Mouse (Mus musculus): ENCODE measurements at regions not wholly inside any gene's neighbourhood (a gene's known extent, or its start where the extent isn't known, plus 50 kb on each side); places are given as distances from the start of the nearest gene placed in this dataset.
"Not testable (repeated sequence)": the region's sequence is repeated elsewhere in the genome, so short reads cannot be mapped to it uniquely, and the experiment has no call there.

DNA sequence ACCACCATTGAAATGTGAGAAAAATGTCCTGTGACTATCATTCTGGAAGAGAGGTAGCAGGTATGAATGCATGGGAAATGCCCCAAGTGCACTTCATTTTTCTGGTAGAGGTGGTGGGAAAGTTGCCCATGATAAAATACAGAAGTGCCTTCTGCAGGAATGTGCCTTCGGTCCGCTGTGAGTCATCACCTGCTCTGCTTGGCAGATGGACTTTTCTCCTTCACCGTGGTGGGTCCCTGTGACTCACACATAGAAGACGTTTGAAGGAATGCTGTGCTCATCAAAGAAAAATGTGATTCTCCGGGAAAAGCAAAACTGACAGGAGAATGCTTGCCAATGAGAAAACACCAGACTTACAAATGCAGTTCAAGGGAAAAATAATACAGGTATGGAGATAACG is 126.8 kb downstream of the Tnfsf18 start:
- DNase-seq (ENCODE audit: low read depth in 1 of 2, low spot score in 2 of 2), result no peak

DNA sequence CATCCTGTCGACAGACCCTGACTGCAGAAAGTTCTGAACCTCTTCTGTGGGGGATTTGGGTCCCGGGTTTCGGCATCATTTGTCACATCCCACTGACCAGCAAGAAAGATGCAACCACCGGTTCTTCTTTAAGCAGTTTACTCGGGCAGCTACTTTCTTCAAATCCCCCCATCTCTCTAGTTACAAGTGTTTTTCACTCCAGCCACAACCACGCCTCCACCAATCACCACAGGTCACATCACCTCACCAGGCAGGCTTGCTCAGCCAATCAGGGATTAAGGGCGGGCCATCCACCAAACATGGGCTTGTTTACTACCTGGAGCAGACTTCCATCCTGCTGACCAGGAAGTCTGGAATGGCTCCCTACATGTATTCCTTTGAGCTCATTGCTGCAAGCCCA is 119.6 kb downstream of the Tnfsf18 start:
- not testable (repeated sequence) for DNase-seq (ENCODE audit: low read depth in 1 of 2, low spot score in 2 of 2)

DNA sequence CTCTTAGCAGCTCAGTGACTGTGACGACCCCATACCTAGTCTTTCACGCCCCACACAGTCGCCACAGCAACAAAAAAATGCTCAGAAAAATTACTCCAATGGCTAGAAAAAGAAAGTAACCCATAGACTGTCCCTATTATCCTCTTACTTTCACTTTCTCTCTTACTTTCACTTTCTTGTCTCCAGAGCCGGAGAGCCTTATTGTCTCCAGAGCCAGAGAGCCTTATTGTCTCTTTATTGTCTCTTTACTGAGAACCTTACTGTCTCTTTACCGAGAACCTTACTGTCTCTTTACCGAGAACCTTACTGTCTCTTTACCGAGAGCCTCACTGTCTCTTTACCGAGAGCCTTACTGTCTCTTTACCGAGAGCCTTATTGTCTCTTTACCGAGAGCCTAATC is 119.2 kb downstream of the Tnfsf18 start:
- DNase-seq (ENCODE audit: low read depth in 1 of 2, low spot score in 2 of 2), result not testable (repeated sequence)

DNA sequence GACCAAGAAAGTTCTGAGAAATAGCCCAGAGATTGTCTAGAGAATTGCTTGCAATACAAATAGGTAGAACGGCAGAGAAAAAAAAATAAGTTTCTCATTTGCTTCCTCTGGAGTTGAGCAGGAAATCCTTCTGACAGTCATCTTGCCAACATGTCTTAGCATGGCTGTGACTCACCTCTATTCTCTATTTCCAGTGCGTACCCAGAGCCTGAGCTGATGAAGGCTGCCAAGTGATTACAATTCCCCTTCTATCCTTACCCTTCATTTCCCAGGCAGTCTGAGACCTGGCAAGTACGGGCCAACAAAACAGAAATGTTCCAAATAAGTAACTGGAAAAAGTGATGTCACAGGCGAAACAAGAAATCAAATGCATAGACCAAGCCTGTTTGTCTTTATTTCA is 113.0 kb downstream of the Tnfsf18 start:
- no peak for DNase-seq (ENCODE audit: low read depth in 1 of 2, low spot score in 2 of 2)

DNA sequence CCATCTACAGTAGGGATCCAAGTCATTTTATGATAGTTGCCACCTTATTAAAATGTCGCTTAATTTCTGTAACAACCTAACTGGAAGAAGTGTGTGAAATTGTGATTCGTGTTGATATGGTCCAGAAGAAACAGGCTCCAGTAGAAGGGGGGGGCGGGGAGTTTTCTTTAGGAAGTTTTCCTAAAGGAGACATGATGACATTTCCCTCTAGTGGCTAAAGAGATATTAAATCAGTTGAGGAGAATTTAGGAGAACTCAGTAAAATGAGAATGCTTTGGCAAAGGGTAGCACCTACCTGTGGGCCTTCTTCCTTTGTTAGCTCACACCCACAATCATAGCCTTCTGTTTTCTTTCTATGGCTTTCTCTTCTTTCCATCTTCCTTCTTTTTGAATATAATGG is 107.7 kb downstream of the Tnfsf18 start:
- no peak for DNase-seq (ENCODE audit: low read depth in 1 of 2, low spot score in 2 of 2)

DNA sequence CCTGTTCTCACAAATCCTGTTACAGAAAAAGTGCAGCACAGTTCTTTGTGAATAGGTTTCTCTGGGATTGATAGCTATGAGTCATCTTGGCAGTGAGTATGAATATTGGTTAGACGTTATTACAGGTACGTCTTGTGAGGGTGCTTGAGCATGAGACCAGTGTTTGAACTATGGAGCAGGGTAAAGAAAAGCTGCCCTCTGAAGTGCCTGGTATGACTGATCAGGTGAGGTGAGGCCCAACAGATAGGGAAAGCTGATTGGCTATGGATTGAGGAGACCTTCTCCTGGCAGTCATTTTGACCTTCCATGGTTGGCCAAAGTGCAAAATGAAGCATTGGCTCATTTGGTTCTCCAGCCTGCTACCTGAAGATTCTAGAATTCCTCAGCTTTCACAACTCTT is 106.7 kb downstream of the Tnfsf18 start:
- DNase-seq (ENCODE audit: low read depth in 1 of 2, low spot score in 2 of 2), result no peak

DNA sequence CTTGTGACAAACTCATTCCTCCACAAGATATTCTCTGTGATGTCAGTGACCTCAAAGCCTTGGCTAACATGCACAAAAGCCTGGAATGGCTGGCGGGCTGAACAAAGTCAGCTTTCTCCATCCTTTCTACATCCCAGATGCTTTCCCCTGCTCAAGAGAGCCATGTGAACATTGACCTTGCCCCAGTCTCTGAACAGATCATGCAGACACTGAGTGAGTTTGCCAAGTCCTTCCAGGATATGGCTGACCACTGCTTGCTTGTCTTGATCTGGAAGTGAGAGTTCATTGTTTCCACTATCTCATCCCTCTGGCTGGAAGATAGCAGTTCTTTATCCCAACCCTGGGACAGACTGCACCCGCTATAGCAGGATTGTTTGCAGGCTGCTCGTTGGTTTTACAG is 103.7 kb downstream of the Tnfsf18 start:
- no peak for DNase-seq (ENCODE audit: low read depth in 1 of 2, low spot score in 2 of 2)

DNA sequence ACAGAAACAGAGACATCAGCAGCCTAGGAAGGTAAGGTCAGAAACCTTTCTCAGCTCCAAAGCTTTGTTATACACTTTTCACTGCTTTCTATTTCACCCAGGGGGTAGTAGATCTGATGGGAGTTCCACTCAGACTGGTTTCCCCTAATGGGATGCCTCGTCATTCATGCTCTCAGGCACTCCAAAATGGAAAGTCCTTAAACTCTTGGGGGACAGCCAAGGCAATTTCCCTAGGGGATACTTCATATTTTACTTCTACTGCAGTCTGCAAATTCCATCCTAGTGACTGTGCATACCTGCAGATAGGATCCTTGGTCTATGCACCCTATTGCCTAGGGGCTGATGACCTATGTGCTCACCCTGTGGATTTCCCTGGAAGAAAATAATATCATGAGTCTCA is 82.1 kb downstream of the Tnfsf18 start:
- no peak for DNase-seq (ENCODE audit: low read depth in 1 of 2, low spot score in 2 of 2)

DNA sequence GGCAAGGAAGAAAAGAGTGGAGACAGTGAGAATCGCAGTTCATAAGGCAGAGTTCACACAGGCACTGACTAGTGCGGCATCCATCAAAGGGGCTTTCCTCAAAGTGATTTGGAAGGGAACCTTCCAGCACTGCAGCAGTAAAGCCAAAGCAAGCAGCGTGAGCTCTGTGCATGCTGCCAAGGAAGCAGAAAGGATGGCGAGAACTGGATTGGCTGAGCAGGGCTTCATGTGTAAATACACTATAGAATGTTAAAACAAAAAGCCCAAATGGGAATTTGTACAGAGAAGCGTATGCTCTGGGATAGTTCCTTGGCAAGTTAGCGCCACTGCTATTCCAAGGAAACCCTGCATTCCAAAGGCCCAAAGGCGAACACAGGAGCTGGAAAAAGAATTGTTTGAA is 81.5 kb downstream of the Tnfsf18 start:
- DNase-seq (ENCODE audit: low read depth in 1 of 2, low spot score in 2 of 2), result no peak

DNA sequence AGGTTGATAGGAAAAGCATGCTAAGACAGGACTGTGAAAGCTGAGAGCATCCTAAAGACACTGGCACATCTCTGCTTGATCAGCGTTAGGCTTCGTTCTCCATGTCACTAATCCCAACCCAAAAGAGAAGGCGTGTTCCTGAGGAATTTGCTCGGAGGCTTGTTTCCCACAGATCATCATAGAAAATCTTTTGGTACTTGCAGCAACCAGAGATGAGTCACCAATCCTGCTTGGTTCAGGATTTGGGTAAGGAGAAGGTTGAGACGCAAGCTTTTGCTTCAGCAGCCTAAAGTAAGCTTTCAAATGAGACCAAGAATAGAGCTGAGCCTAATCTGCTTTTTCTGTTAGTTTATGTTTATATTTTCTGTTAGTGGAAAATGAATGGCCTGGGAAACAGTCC is 80.7 kb downstream of the Tnfsf18 start:
- DNase-seq (ENCODE audit: low read depth in 1 of 2, low spot score in 2 of 2), result no peak

DNA sequence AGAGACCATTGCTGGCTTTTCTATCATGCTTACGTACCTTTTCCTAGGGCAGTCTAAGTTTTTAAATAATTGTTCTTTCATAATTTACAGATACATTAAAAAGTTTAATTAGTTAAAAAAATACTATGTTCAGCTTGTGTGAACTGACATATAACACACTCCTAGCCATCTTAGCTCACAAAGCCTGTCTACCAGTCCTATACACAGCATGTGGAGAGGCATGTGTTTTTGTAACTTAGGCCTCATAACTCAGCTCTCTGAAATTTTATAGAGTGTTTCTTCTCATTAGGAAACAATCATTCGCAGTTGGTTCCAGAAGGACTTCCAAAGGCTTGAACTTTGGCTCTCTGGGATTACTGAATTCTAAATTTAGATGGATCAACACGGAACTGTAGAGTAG is 76.3 kb downstream of the Tnfsf18 start:
- DNase-seq (ENCODE audit: low read depth in 1 of 2, low spot score in 2 of 2), result no peak

DNA sequence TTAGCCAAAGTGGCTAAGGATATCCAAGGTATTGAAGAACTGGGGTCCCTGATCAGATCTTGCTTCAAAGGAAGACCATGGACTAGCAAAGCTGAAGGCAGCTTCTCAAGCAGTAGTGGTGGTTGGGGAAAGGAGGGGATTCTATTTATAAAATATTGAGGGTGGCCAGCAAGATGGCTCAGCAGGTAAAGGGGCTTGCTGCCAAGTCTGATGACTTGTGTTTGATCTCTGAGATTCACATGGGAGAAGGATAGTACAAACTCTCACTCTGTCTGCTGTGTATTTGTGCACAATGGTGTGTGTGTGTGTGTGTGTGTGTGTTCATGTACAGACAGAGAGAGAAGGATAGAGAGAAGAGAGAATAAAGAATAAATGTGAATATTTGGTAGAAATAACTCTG is 73.4 kb downstream of the Tnfsf18 start:
- DNase-seq (ENCODE audit: low read depth in 1 of 2, low spot score in 2 of 2), result no peak

DNA sequence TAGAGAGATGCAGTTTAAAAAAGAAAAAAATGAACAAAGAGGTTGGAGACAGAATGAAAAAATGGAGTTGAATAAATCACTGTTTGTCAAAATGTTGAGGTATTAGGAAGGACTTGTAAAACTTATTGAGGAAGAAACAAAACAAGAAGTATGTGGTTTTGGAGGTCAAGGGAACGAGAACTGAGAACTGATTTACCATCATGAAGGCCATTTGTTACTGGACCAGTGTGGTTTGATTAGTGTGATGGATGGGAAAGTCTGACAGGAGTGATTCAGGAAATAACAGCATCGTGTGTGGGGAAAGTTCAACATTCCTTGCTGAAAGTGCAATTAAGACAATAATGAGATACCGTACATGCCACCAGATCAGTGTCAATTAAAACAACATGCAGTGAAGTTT is 65.9 kb downstream of the Tnfsf18 start:
- DNase-seq (ENCODE audit: low read depth in 1 of 2, low spot score in 2 of 2), result no peak

Data from monocyte, adult 2 months (primary cell).